Mouse (Mus musculus) right cerebral cortex, postnatal 36 days (tissue): ENCODE data around the gene Pik3cb.

Experiments
- DNase-seq, 2 experiments: peaks; one replicate each; pipeline ENCODE4 v3.0.0; 2022; ENCODE audit warnings: low spot score in 2 of 2, mixed read lengths in 1 of 2

Pik3cb gene

DNA sequence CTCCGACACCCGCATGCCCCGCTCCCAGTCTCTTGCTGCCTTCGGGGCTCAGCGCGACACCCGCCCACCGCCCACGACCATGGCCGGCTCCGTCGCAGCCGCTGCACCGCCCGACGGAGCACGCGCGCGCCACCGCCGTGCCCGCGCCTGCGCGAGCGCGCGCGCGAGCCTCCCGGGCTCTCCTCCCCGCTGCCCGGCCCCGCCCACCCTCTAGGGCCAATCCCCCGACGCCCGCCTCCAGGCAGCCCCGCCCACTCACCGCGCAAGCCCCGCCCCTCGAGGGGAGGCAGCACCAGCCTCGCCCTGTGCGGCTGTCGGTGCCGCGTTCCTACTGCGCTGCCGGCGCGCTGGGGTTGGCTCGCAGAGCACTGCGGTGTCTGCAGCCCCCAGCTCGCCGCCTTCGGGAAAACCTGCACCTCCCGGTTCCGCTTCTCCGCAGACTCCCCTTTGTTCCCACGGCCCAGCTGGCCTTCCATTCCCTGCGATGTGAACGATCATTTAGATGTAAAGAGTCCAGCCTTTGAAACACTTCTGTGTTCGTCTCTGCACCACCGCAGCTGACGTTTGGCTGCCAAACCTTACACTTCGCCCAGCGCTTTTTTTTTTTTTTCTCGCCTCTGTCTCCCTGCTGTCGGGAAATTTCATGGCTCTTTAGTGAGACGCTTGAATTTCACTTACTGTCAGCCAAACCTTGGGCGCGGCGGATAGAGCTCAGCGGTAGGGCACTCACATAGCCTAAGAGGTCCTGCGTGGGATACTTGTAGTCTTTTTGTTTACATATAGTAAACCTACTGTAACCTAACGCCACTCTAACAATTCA lies at the start of gene Pik3cb:
Gene Pik3cb (minus strand): TSS at position 559 of the 820 bp plus-strand sequence.
- peak; percentile 92 for DNase-seq

DNA sequence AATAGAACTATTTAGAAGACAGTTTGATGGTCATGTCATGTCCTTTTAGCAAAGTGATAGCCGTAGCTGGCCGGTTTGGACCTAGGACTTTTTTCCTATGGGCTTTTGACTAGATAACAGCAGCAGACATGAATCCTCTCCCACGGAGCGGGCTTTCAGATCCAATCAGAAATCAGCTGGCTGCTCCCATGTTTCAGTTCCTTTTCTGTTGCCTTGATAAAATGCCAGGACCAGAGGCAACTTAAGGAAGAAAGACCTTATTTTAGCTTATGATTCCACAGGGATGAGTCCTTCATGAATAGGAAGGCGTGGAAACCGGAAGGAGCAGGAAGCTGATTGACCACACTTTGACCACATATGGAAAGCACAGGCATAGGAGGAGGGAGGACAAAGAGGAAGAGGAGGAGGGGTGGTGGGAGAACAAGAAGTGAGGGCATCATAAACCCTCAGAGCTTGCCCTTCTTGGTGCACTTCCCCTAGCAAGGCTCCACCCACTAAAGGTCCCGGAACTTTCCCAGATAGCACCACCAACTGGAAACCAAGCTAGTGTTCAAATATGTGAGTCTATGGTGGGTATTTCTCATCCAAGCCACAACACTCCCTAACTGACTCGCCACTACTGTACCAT lies 42.7 kb upstream of the Pik3cb start:
- no peak for DNase-seq

DNA sequence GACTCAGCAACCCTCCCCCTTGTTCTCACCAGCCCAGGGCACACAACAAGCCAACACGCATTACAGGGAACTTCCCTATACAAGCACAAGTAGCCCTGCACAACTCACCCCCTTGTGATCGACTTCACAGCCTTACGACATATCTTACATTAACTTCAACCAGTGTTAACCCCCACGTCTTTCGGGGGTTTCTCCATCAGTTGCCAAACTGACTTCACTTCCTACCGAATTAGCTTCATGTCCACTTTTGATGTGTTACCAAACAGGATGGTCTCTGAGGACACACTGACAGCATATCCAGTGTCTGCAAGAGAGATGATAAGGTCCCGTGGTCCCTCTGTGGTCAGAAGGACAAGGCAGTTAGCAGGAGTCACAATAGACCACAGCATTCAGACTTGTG lies 41.7 kb upstream of the Pik3cb start:
- no peak for DNase-seq

DNA sequence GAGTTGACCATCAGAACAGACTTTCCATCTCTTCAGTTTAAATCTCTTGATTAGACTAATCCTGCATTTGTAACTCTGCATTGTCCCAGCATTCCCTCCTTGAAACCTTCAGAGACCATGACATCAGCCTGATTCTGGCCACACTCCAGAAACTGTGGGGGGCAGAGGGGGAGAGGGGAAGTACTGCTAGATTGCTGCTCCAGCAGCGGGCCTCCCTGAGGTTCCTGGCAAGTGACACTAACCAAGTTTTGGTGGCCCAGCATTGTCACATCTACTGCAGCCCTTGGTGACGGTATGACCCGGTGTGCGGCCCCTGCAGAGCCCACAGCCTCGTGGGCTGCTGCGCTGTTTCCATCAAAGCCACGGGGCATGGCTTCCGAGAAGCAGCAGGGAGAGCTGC lies 39.9 kb upstream of the Pik3cb start:
- no peak for DNase-seq

DNA sequence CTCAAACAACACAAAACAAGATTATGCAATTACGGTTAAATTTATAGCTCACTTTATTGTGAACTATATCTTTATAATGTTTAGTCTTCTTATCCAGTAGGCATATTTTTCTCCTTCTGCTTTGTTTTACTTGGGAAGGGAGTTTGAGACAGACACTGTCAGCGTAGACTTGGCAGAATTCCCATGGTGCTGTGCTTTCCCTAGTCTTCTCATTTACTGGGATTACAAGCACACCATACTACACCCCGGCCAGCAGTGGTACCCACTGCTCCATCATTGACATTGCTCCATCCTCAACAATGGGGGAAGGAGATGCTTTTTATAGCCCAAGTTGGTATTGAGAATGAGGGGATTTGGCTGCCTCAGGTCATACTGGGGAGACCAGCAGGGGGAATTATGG lies 38.3 kb upstream of the Pik3cb start:
- DNase-seq: no peak

DNA sequence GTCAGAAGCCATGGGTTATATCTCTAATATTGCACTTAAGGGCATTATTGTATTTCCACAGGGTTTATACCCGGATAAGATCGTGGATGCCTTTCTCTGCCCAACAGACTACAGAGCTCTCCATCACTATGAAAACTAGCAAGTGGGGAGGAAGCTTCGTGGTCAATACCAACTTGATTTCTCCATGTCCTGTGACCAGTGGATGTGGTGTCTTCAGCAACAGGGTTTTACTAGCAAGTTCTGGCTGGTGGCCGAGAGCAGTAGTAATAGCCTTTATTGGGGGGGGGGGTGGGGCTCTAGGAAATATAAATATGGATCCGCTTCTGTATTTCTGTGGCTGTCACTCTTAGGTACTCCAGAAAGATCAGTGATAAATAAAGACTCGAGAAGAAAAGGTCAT lies 35.4 kb upstream of the Pik3cb start:
- no peak for DNase-seq

DNA sequence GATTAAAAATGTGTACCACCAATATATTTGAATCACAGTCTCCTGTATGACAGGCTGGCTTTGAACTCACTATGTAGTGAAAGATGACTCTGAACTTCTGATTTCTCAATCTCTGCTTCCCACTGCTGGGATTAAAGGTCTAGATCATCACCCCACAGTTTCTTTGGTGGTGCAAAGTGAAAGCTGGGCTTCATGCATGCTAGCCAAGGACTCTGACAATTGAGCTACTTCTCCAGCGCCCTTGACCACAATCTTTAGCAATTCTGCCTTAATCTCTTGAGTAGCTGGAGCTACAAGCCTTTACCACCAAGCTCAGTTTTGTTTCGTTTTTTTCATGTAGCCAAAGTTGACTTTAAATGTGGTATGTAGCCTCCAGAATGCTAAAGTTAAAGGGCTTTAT lies 32.4 kb upstream of the Pik3cb start:
- DNase-seq: no peak

DNA sequence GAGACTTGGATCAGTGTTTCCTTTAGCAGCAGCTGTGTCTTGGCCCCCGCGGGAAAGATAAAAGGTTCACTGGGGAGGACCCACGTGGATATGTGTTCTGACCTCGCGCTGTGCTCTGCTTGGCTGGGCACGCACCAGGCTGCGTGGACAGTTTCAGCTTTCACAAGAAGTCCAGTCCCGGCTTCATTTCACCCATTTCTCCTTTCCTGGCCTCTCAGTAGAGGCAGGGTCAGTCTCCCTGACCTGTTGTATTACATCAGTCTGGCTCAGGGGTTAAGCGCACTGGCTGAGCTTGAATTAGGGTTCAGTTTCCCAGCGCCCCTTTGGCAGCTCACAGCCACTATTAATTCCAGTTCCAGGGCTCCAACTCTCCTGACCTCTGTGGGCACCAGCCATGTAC lies 30.8 kb upstream of the Pik3cb start:
- DNase-seq: no peak

DNA sequence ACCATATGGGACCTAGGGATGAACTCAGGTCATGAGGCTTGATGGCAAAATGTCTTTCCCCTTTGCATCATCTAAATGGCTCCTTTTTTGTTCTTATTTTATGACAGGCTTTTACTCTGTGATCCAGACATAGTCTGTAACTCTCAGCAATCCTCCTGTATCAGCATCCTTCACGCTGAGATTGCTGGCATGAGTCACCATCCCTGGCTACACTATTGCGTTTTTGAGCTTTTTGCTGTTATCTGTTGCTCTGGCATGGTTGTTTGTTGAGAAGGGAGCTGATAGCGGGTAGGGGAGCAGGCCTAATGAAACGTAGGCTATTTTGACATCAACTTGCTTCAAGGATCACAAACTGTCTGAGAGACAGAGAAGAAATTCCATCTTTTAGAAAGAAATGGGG lies 28.6 kb upstream of the Pik3cb start:
- no peak for DNase-seq

DNA sequence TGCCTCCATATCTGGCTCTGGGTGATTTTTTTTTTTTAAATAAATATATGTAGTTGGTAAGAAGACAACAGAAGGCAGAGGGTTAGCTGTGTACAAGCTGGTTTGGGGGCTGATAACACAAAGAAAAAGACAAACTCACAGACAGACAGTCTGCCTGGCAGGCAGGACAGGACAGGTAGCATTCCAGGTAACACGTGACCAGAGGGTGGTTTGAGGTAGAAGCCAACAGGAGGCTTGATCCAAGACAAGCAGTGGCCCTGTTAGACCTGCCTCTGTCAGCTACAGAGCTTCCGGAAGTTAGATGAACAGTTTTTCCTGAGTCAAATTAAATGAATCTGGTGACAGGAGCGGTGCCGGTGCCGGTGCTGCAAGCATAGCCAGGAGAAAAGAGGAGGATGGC lies 26.5 kb upstream of the Pik3cb start:
- no peak for DNase-seq

DNA sequence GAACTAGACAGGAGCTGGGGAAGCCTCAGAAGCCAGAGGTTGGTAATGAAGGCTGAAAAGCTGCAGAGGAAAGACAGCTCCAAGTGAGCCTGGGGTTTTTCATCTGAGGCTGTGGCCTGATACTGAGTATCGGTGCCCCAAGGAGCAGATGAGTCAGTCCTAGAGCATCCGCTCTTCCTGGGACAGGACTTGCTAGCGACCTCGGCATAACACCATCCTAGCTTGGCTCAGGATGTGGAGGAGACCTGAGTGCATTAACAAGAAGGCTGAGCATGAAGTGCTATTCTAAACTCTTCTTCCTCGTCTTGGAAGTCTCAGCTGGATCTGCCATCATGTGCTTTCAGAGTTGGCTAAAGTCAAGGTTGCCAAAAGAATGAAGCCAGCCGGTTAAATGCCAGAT lies 25.5 kb upstream of the Pik3cb start:
- no peak for DNase-seq

DNA sequence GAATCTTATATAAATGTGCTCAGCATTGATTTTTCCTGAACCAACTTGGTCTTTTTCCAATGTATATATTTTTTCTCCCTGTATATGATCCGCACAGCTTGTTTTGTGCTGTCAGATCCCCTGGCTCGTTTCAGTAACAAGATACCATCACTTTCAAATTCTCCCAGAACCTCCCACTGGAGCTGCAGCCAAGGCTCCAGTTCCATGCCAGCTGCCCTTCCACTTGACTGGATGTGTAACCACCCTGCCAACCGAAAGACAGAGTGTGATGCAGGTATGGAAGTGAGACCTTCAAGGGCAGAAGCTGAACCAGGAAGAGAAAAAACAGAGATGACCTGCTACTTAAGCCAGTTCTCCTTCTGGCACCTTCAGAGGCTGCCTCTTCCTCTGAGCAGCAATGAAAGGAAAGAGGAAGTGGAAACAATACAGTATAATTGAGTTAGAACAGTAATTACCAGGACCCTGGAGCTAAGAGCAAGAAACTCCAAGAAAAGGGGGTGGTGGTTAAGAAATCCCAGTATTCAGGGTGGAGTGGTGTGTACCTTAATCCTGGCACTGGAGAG lies 24.3 kb upstream of the Pik3cb start:
- DNase-seq: no peak

DNA sequence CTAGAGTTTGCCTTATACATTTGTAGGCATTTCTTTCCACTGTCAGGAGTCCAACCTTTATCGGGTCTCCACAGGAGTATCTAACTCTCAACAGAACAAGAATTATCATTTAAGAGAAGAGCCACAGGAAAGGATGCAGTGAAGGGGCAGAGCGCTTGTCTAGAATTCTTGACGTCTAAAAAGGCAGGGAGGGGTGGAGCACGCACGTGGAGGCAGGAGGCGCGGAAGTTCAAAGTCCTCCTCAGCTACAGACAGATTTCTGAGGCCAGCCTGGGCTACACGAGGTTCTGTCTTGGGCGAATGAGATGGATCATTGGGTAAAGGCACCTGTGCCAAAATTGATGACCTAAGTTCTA lies 23.7 kb upstream of the Pik3cb start:
- DNase-seq: no peak

DNA sequence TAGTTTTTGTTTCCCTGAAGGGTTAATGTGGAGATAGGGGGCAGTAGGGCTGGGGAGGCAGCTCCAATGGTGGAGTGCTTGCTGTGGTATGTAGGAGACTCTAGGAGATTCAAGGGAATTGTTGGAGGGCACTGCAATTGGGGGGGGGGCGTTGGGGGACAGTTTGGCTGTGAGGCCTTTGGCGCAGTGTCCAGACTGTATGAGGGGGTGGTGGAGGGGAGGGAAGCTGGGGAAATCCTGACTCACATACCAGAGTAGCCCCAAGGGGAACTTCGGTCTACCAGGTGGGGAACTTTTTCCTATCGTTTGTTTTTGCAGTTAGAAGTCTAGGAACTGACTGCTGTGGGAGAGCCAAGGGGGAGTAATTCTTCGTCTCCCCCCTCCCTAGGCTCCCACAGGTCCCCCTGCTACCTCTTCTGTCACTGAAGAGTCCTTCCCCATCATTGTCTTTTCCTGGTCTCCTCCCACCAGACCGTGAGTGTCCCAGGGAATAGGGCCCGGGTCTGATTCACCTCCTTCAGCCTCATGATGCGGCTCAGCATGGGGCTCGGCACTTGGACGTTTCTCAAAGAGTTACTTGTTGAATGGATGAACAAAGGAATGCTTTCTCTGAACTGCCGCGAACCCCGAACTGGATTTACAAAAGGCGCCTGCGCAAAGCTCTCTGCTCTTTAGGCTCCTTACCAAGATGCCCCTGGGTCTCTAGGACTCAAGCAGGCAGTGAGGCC lies 23.2 kb upstream of the Pik3cb start:
- no peak for DNase-seq

DNA sequence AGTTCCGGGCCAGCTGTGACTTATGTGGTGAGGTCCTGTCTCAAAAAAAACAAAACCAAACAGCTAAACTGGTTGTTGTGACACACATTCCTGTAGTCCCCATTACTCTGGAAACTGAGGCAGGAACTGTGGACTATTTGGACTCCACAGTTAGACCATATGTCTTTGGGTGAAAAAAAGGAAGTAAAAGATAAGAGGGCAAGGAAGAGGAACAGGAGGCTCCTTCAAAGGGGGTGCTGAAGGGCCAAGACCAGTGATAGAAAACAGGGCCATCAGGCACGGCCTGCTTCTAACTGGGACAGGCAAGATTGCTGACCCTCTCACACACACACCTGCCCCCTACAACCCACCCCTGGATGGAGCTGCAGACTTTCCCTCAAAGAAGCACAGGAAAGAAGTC lies 22.4 kb upstream of the Pik3cb start:
- DNase-seq: no peak

DNA sequence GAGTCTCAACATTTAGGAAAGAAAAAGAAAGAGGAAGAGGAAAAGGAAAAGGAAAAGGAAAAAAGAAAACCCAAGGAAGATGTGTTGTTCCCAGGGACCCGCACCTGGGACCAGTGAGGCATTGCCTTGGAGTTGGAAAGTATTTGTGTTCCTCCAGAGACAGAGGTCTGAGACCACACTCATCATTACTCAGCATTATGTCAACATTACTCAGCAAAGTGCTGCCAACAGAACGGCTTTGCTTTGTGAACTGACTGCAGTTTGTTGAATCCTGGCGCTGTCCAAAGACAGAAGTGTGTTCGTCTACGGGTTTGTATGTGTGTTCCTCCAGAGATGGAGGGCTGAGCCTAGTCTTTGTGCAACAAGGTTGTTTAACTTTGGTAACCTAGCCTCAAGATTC lies 20.4 kb upstream of the Pik3cb start:
- DNase-seq: no peak

DNA sequence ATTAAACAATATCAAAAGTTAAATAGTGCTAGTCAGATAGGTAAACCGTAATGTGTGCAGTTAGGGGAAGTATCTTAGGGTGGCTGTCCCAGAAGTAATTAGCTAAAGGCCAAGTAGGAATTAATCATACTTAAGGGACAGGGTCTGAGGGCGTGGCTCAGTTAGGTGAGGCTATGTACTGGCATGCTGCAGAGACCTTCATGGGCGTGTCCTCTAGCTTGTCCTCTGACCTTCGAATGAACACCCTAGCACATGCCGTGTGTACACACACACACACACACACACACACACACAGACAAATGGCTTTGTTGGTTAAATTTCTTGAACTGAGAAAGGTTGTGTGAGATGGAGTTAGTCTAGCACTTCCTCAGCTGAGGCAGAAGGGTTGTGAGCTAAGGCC lies 19.5 kb upstream of the Pik3cb start:
- DNase-seq: no peak

DNA sequence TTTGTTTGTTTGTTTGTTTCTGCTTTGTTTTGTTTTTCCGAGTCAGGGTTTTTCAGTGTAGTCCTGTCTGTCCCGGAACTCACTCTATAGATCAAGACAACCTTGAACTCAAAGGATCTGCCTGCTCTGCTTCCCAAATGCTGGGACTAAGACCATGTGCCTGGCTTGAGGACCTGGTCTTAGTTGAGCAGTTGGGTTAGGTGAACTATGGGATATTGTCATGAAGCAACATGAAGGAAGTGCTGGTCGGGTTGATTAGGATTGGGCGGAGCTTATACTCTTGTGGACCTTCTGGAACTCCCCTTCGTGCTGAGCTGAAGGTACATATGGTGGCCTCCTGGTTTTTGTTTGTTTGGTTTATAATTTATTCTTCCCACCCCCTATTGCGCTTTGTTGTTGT lies 18.3 kb upstream of the Pik3cb start:
- DNase-seq: no peak

DNA sequence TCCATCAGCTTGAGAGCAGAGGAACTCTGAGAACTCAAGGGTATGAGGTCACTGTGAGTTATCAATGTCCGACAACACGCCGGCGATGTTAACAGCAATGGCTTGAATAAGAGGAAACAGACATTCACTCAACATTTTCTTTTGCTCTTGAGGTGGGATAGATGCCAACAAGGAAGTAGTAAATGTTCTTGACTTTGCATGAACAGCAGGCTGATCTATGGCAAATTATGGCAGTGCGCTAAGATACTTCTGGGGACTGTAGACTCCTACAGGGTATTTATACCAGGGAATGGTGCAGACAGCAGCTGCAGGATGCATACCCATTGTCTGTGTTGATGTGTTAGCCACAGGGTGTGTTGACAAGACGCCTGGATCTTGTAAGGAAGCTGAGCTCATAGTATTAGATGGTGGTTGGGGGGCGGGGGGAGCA lies 17.8 kb upstream of the Pik3cb start:
- DNase-seq: no peak

DNA sequence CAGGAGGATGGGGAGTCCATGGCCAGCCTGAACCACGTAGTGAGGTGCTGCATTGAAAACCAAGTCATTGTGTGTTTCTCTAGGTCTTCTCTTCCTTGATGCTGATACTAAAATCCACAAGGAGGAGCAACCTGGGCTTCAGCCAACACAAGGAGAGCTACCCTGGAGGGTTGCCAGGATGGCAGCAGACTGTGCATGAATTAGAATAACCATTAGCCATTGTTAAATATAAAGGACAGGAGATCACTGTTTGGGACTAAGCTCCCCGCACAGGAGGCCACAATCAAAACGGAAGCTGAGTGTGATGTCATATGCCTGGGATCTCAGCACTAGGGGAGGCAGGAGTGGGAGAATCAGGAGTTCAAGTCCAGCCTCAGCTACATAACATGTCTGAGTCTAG lies 13.2 kb upstream of the Pik3cb start:
- DNase-seq: no peak

DNA sequence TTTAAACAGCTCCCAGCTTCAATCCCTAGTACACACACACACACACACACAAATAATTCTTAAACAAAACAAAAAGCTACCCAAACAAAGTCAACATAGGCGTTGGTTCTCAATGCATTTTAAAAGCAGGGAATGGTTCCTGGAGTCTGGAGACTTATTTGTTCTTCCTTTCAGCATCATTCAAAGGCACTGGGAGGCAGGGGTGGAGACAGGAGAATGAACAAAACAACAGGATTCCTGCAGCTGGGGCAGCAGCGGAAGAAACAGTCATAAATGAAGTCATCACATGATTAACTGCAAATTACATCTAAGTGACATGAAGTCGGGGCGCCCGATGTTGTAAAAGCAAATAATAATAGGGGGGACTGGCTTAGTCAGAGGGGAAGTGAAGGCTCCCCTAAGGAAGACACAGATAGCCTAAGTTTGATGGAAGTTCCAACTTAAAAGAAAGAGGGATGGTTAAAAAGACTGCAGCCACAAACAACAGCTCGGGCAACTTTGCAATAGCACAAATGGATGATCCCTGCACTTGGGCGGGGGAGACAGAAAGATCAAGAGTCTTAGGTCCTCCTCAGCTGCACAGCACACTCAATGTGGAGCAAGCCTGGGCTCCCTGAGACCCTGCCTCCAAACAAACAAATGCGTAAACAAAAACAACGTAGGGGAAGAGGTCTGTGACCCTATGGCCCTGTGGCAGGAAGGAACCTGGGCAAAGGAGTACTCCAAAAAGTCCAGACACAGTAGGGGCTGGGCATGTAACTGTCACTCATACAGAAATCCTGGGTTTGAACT lies 12.5 kb upstream of the Pik3cb start:
- DNase-seq: no peak
